Mouse (Mus musculus): ENCODE data around the gene Ubap1l. TPM values are rescaled to one million over a fixed set of nuclear protein-coding genes. Genes with fewer than 3 reads are reported as not detected.

The Ubap1l gene
- polyA plus RNA-seq, 1 experiment from 2014 or later = not detected

- Histone ChIP-seq H3K4me3 (ENCODE audit: low read depth, low read length) (peak overlapping the region; percentile 94), H3K9ac (ENCODE audit: low read length) (peak overlapping the region; percentile 98), H3K4me1 (replicated peaks; ENCODE audit: control insufficient read depth, insufficient read depth) (peaks cover 6% of the 10 kb centered on the region), H3K36me3 (ENCODE audit: control insufficient read depth, insufficient read depth, low read length) (no peaks in the 10 kb centered on the region), H3K27ac (replicated peaks) (peak overlapping the region; percentile 100), H3K27me3 (ENCODE audit: control insufficient read depth, insufficient read depth, low read length) (no peaks in the 10 kb centered on the region), H3K9me3 (ENCODE audit: control insufficient read depth, low read length) (no peaks in the 10 kb centered on the region), H3K4me2 (replicated peaks; ENCODE audit: low read depth) (peak overlapping the region; percentile 84)
- WGBS = under 1% methylated on average over 67 of the region's 77 CpGs
- ATAC-seq (ENCODE audit: low FRiP score, low TSS enrichment) (peak; percentile 85), DNase-seq (ENCODE audit: low spot score) (peak; percentile 67)
- TF ChIP-seq CTCF (IDR thresholded peaks at IDR 0.05; ENCODE audit: low read depth) = no peak
- no peak for TF ChIP-seq EP300 (optimal IDR thresholded peaks at IDR 0.05)
Observed at GRCm38 (mm10) chr9:65346476-65347111, 14.2 kb upstream of the Ubap1l start.

- 33% methylated on average over 8 of the region's 8 CpGs for WGBS
Observed at GRCm38 (mm10) chr9:65347112-65347850, 13.6 kb upstream of the Ubap1l start.

GRCm38 (mm10) chr9:65353251-65353650, 7.6 kb upstream of the Ubap1l start:
- H3K9me3 ChIP-seq (ENCODE audit: control insufficient read depth, low read length) = no peaks in the 10 kb centered on the region
- H3K27me3 ChIP-seq (ENCODE audit: control insufficient read depth, insufficient read depth, low read length) = no peaks in the 10 kb centered on the region
- no peak for DNase-seq (ENCODE audit: low spot score)
- WGBS = 77% methylated on average over 5 of the region's 5 CpGs
- H3K9ac ChIP-seq (ENCODE audit: low read length) = no peak overlapping the region
- no peak for ATAC-seq (ENCODE audit: low FRiP score, low TSS enrichment)
- H3K4me1 ChIP-seq (replicated peaks; ENCODE audit: control insufficient read depth, insufficient read depth) = no peaks in the 10 kb centered on the region
- no peak overlapping the region for H3K27ac ChIP-seq (replicated peaks)
- TF ChIP-seq EP300 (optimal IDR thresholded peaks at IDR 0.05) = no peak
- TF ChIP-seq CTCF (IDR thresholded peaks at IDR 0.05; ENCODE audit: low read depth) = no peak
- peaks cover 9% of the 10 kb centered on the region for H3K36me3 ChIP-seq (ENCODE audit: control insufficient read depth, insufficient read depth, low read length)
- H3K4me2 ChIP-seq (replicated peaks; ENCODE audit: low read depth) = no peak overlapping the region
- no peak overlapping the region for H3K4me3 ChIP-seq (ENCODE audit: low read depth, low read length)

More at GRCm38 (mm10) chr9:65347112-65347850, 13.6 kb upstream of the Ubap1l start:
- H3K36me3 ChIP-seq (ENCODE audit: control insufficient read depth, insufficient read depth, low read length) = no peaks in the 10 kb centered on the region
- H3K9ac ChIP-seq (ENCODE audit: low read length) = peak overlapping the region; percentile 98
- no peak for DNase-seq (ENCODE audit: low spot score)
- H3K4me2 ChIP-seq (replicated peaks; ENCODE audit: low read depth) = peak overlapping the region; percentile 84
- H3K4me1 ChIP-seq (replicated peaks; ENCODE audit: control insufficient read depth, insufficient read depth) = peaks cover 6% of the 10 kb centered on the region
- H3K9me3 ChIP-seq (ENCODE audit: control insufficient read depth, low read length) = no peaks in the 10 kb centered on the region
- TF ChIP-seq EP300 (optimal IDR thresholded peaks at IDR 0.05) (no peak), CTCF (IDR thresholded peaks at IDR 0.05; ENCODE audit: low read depth) (no peak)
- no peaks in the 10 kb centered on the region for H3K27me3 ChIP-seq (ENCODE audit: control insufficient read depth, insufficient read depth, low read length)
- H3K27ac ChIP-seq (replicated peaks) = peak overlapping the region; percentile 100
- H3K4me3 ChIP-seq (ENCODE audit: low read depth, low read length) = peak overlapping the region; percentile 94
- ATAC-seq (ENCODE audit: low FRiP score, low TSS enrichment) = no peak

GRCm38 (mm10) chr9:65356561-65356960, 4.3 kb upstream of the Ubap1l start:
- Histone ChIP-seq H3K27ac (replicated peaks) (no peak overlapping the region), H3K4me3 (ENCODE audit: low read depth, low read length) (no peak overlapping the region), H3K9ac (ENCODE audit: low read length) (no peak overlapping the region), H3K4me1 (replicated peaks; ENCODE audit: control insufficient read depth, insufficient read depth) (no peaks in the 10 kb centered on the region), H3K4me2 (replicated peaks; ENCODE audit: low read depth) (no peak overlapping the region), H3K9me3 (ENCODE audit: control insufficient read depth, low read length) (no peaks in the 10 kb centered on the region), H3K27me3 (ENCODE audit: control insufficient read depth, insufficient read depth, low read length) (no peaks in the 10 kb centered on the region), H3K36me3 (ENCODE audit: control insufficient read depth, insufficient read depth, low read length) (peaks cover 26% of the 10 kb centered on the region)
- TF ChIP-seq CTCF (IDR thresholded peaks at IDR 0.05; ENCODE audit: low read depth) (no peak), EP300 (optimal IDR thresholded peaks at IDR 0.05) (no peak)
- no peak for DNase-seq (ENCODE audit: low spot score)
- WGBS = 85% methylated on average over 7 of the region's 7 CpGs
- ATAC-seq (ENCODE audit: low FRiP score, low TSS enrichment) = no peak

GRCm38 (mm10) chr9:65356971-65357370, 3.9 kb upstream of the Ubap1l start:
- Histone ChIP-seq H3K4me1 (replicated peaks; ENCODE audit: control insufficient read depth, insufficient read depth) (no peaks in the 10 kb centered on the region), H3K4me2 (replicated peaks; ENCODE audit: low read depth) (no peak overlapping the region), H3K27ac (replicated peaks) (no peak overlapping the region), H3K27me3 (ENCODE audit: control insufficient read depth, insufficient read depth, low read length) (no peaks in the 10 kb centered on the region), H3K36me3 (ENCODE audit: control insufficient read depth, insufficient read depth, low read length) (peaks cover 26% of the 10 kb centered on the region), H3K9me3 (ENCODE audit: control insufficient read depth, low read length) (no peaks in the 10 kb centered on the region), H3K4me3 (ENCODE audit: low read depth, low read length) (no peak overlapping the region), H3K9ac (ENCODE audit: low read length) (no peak overlapping the region)
- 98% methylated on average over 2 of the region's 2 CpGs for WGBS
- ATAC-seq (ENCODE audit: low FRiP score, low TSS enrichment) (no peak), DNase-seq (ENCODE audit: low spot score) (no peak)
- TF ChIP-seq CTCF (IDR thresholded peaks at IDR 0.05; ENCODE audit: low read depth) (no peak), EP300 (optimal IDR thresholded peaks at IDR 0.05) (no peak)

- H3K9me3 ChIP-seq (ENCODE audit: control insufficient read depth, low read length) = no peaks in the 10 kb centered on the region
- H3K27me3 ChIP-seq (ENCODE audit: control insufficient read depth, insufficient read depth, low read length) = no peaks in the 10 kb centered on the region
- 72% methylated on average over 1 of the region's 1 CpGs for WGBS
- no peak overlapping the region for H3K27ac ChIP-seq (replicated peaks)
- peaks cover 26% of the 10 kb centered on the region for H3K36me3 ChIP-seq (ENCODE audit: control insufficient read depth, insufficient read depth, low read length)
- no peaks in the 10 kb centered on the region for H3K4me1 ChIP-seq (replicated peaks; ENCODE audit: control insufficient read depth, insufficient read depth)
- H3K4me2 ChIP-seq (replicated peaks; ENCODE audit: low read depth) = no peak overlapping the region
- no peak for ATAC-seq (ENCODE audit: low FRiP score, low TSS enrichment)
- no peak overlapping the region for H3K4me3 ChIP-seq (ENCODE audit: low read depth, low read length)
- TF ChIP-seq CTCF (IDR thresholded peaks at IDR 0.05; ENCODE audit: low read depth) (no peak), EP300 (optimal IDR thresholded peaks at IDR 0.05) (no peak)
- no peak for DNase-seq (ENCODE audit: low spot score)
- H3K9ac ChIP-seq (ENCODE audit: low read length) = no peak overlapping the region
Observed at GRCm38 (mm10) chr9:65358956-65359480, 1.8 kb upstream of the Ubap1l start.

All from stomach, postnatal 0 days (tissue).